Mouse (Mus musculus) heart, embryonic 13.5 days (tissue): ENCODE measurements at regions not wholly inside any gene's neighbourhood (a gene's known extent, or its start where the extent isn't known, plus 50 kb on each side); places are given as distances from the start of the nearest gene placed in this dataset.

Experiments
- ATAC-seq: fragments of 200-750 bp; cut with Nextera tagmentation; 2 replicates; pipeline ENCODE4 v1.8.0; 2017; ENCODE audit warnings: moderate TSS enrichment; ENCODE audit not compliant: insufficient number of reproducible peaks, low FRiP score, low TSS enrichment; ENCODE audit errors: extremely low read depth
- H3K27ac ChIP-seq: fragments of 300-500 bp; sonication (generic); replicated peaks from 2 replicates; pipeline ENCODE4 v1.5.1; 2015; ENCODE audit warnings: moderate library complexity, mild to moderate bottlenecking, inconsistent platforms
- H3K27me3 ChIP-seq: fragments of 300-500 bp; sonication (generic); replicated peaks from 2 replicates; pipeline ENCODE4 v1.6.1; 2015; ENCODE audit warnings: mild to moderate bottlenecking, inconsistent platforms
- H3K36me3 ChIP-seq: fragments of 300-500 bp; sonication (generic); 2 replicates; pipeline ENCODE4 v1.6.1; 2015; ENCODE audit warnings: mild to moderate bottlenecking, inconsistent platforms
- H3K4me1 ChIP-seq: fragments of 300-500 bp; sonication (generic); 2 replicates; pipeline ENCODE4 v1.6.1; 2015; ENCODE audit warnings: inconsistent platforms
- H3K4me2 ChIP-seq: fragments of 300-500 bp; sonication (generic); 2 replicates; pipeline ENCODE4 v1.6.1; 2015; ENCODE audit warnings: inconsistent platforms, mild to moderate bottlenecking, moderate library complexity
- H3K4me3 ChIP-seq: fragments of 300-500 bp; sonication (generic); 2 replicates; pipeline ENCODE4 v1.5.1; 2015; ENCODE audit warnings: moderate library complexity, mild to moderate bottlenecking, inconsistent platforms
- H3K9ac ChIP-seq: fragments of 300-500 bp; sonication (generic); 2 replicates; pipeline ENCODE4 v1.6.1; 2015; ENCODE audit warnings: inconsistent platforms, mild to moderate bottlenecking, moderate library complexity
- H3K9me3 ChIP-seq: fragments of 300-500 bp; sonication (generic); 2 replicates; pipeline ENCODE4 v1.6.1; 2016; ENCODE audit warnings: inconsistent platforms
- WGBS: fragments of 180-500 bp; shearing (Covaris S2); methylation state at CpG from one replicate; pipeline ENCODE4 v1.1.7; 2015; ENCODE audit warnings: mixed read lengths; 5-methylcytosine and 5-hydroxymethylcytosine counted together

DNA sequence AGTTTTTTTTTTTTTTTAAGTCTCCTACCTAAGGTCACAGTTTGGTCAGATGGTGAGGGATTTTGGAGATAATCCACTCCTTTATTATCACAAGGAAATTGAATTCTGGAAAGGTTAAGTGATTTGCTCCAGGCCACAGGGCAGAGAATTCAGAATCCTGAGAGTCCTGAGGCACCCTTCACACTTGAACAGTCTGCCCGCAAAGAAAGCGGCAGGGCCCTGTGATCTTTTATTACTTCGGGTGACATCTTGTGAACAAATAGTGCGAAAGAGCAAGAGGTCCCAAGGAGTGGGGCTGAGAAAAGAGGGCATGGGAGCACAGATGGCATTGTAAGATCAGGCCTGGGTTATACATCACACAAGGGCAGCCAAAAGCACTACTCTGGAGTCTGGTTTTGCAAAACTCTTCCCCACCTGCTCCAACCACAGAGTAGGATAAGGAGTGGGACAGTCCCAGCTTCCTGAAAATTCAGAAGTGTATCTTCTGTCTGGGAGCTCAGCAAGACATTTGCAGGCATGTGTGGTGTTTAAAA is 150.5 kb upstream of the Wdr11 start:
- no peaks in the 10 kb centered on the region for H3K4me1 ChIP-seq
- no peak overlapping the region for H3K27ac ChIP-seq
- H3K9me3 ChIP-seq = no peaks in the 10 kb centered on the region
- 74% methylated on average over 4 of the region's 4 CpGs for WGBS
- no peaks in the 10 kb centered on the region for H3K27me3 ChIP-seq
- no peak overlapping the region for H3K9ac ChIP-seq
- H3K4me3 ChIP-seq = no peak overlapping the region
- H3K36me3 ChIP-seq = no peaks in the 10 kb centered on the region
- ATAC-seq = no peak
- H3K4me2 ChIP-seq = no peak overlapping the region

DNA sequence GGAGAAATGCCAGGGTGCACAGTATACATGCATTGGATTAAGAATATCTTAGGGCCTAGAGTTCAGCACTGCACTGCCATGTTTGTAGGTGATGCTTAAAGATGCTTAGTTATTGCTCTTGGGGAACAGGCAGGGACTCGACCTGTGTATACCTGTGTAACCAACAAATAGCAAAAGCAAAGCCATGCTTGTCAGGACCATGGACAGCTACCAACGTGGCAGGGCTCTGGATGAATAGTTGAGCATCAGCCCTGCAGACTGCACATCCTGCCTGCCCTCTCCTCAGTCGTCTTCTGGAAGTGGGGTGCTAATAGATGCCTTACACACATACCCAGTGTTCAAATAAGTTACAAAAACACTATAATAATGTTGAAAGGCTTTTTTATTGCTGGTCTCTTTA is 122.2 kb upstream of the Wdr11 start:
- no peaks in the 10 kb centered on the region for H3K27me3 ChIP-seq
- H3K4me2 ChIP-seq = no peak overlapping the region
- no peak; the same call in 1 of the 2 replicates for ATAC-seq
- 10% methylated on average over 3 of the region's 3 CpGs for WGBS
- no peak overlapping the region for H3K4me3 ChIP-seq
- no peaks in the 10 kb centered on the region for H3K9me3 ChIP-seq
- H3K9ac ChIP-seq = no peak overlapping the region
- H3K4me1 ChIP-seq = no peaks in the 10 kb centered on the region
- H3K27ac ChIP-seq = no peak overlapping the region
- H3K36me3 ChIP-seq = no peaks in the 10 kb centered on the region

DNA sequence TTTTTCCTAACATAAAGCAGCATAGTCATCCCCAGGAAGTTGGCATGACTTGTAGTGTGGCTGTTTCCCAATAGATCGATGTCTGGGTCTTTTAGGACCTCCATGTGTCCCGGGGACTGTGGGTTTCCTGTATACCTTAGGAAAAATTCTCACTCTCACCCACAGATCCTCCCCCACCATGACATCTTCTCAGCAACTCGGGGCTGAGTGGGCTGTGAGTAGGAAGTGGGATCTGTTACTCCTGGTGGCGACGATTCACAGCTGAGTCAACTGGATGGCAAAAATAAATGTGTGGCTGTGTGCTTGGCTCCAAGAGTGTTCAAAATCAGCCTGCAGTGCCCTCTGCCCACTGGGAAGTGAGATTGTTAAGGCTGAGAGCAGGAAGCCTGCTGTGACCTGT is 107.9 kb upstream of the Wdr11 start:
- ATAC-seq = no peak
- no peaks in the 10 kb centered on the region for H3K36me3 ChIP-seq
- WGBS = 50% methylated on average over 5 of the region's 5 CpGs
- H3K9me3 ChIP-seq = no peaks in the 10 kb centered on the region
- H3K27me3 ChIP-seq = no peaks in the 10 kb centered on the region
- H3K27ac ChIP-seq = no peak overlapping the region
- H3K9ac ChIP-seq = no peak overlapping the region
- H3K4me1 ChIP-seq = no peaks in the 10 kb centered on the region
- H3K4me2 ChIP-seq = no peak overlapping the region
- H3K4me3 ChIP-seq = no peak overlapping the region

DNA sequence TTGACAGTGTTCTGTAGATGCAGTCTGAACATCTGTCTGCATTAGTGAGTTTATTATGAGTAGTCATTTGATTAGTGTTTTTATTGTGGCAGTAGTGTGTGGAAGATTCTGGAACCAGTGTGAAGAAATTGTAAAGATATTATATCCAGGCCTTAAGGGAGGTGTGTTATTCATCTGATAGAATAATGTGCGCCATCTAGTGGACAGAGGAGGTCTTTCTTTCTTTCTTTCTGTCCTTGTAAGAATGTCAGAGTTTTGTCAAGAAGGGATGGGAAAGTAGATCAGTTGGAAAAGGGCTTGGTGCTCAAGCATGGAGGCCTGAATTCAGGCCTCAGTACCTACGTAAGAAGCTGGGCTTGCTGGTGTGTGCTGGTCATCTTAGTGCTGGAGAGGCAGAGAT is 84.8 kb upstream of the Wdr11 start:
- no peak for ATAC-seq

DNA sequence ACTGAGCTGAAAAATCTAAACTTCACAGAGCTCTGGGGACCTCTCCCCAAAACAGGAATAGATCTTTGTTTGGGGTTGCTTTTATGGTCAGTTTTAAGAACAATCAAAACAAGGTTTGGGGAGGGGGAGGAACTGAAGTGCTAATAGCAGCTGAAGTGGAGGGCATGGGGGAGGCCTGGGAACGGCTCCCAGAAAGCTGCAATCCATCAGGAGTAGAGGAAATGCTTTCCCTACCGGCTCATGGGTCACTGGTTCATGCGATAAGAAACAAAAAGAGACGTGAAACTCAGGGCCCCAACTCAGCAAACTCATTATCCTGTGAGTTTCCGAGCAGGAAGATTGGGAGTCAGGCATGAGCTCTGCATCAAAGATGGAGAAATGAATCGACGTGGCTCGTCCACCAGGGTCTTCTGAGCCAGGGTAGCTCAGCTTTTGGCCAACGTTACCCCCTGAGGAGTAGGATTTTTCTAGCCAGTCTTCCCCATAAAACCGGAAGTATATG is 82.0 kb upstream of the Wdr11 start:
- H3K4me3 ChIP-seq = no peak overlapping the region
- no peak overlapping the region for H3K9ac ChIP-seq
- H3K27ac ChIP-seq = peak overlapping the region; percentile 66
- H3K9me3 ChIP-seq = no peaks in the 10 kb centered on the region
- no peak for ATAC-seq
- no peak overlapping the region for H3K4me2 ChIP-seq
- WGBS = 39% methylated on average over 10 of the region's 10 CpGs
- peaks cover 17% of the 10 kb centered on the region for H3K4me1 ChIP-seq
- H3K27me3 ChIP-seq = no peaks in the 10 kb centered on the region
- no peaks in the 10 kb centered on the region for H3K36me3 ChIP-seq

More for the DNA sequence above, 84.8 kb upstream of the Wdr11 start:
- no peaks in the 10 kb centered on the region for H3K27me3 ChIP-seq
- no peaks in the 10 kb centered on the region for H3K36me3 ChIP-seq
- WGBS = 20% methylated on average over 2 of the region's 2 CpGs
- no peak overlapping the region for H3K9ac ChIP-seq
- no peak overlapping the region for H3K4me3 ChIP-seq
- peaks cover 11% of the 10 kb centered on the region for H3K4me1 ChIP-seq
- no peak overlapping the region for H3K27ac ChIP-seq
- H3K9me3 ChIP-seq = no peaks in the 10 kb centered on the region
- H3K4me2 ChIP-seq = no peak overlapping the region

DNA sequence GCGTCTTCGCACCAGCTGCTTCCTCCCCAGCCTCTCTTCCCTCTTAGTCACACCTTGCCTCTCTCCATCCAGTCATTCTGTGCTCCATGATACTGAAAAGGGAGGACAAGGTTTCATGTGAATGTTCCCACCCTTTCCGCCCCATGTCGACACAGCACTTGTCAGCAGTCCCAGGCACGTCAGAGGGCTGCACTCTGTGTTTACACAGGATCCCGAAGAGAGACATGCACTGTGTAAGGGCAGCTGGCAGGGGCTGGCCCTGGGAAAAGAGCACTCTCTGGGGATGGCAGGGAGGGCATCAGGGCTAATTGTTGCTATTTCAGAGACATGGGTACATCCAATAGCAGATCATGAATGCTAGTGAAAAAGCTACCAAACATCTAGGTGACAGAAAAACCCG is 77.0 kb upstream of the Wdr11 start:
- Histone ChIP-seq H3K4me1 (peaks cover 21% of the 10 kb centered on the region), H3K27me3 (no peaks in the 10 kb centered on the region), H3K9me3 (0 out of 2 replicates have a peak, but pooled peaks cover 5% of the 10 kb centered on the region), H3K36me3 (no peaks in the 10 kb centered on the region), H3K9ac (no peak overlapping the region), H3K4me2 (no peak overlapping the region), H3K27ac (0 out of 2 replicates have a peak overlapping the region, but pooled peaks have one; percentile 2), H3K4me3 (no peak overlapping the region)
- 24% methylated on average over 7 of the region's 7 CpGs for WGBS
- no peak; the same call in 1 of the 2 replicates for ATAC-seq

DNA sequence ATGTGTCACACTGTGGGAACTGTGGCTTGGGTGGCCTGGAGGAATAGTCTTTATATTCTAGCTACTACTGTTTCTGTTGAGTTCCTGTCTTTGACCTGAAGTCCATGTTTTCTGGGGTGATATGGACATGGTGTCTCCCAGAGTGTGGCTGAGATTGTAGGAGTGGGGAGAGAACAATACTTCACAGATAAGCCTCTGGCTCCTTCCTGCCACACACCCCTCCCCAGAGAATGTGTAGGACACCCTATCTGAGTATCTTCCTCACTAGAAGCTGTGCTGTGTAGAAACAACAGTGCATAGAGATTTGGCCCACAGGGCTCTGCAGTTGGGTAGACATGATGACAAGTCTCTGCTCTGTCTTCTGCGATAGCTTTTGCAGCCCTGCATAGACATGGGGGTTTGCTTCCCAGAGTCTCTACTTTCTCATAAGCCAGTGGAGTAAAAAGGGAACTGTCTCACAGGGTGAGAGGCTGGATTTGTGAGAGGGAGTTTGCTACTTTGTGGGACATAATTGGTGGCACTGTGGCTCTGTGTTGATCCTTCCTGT is 67.2 kb upstream of the Wdr11 start:
- Histone ChIP-seq H3K4me3 (no peak overlapping the region), H3K27ac (no peak overlapping the region; the same call in 1 of the 2 replicates), H3K9me3 (0 out of 2 replicates have a peak, but pooled peaks cover 1% of the 10 kb centered on the region), H3K27me3 (no peaks in the 10 kb centered on the region), H3K36me3 (no peaks in the 10 kb centered on the region), H3K9ac (no peak overlapping the region), H3K4me1 (no peaks in the 10 kb centered on the region), H3K4me2 (no peak overlapping the region)
- WGBS = 56% methylated on average over 1 of the region's 1 CpGs
- ATAC-seq = no peak

DNA sequence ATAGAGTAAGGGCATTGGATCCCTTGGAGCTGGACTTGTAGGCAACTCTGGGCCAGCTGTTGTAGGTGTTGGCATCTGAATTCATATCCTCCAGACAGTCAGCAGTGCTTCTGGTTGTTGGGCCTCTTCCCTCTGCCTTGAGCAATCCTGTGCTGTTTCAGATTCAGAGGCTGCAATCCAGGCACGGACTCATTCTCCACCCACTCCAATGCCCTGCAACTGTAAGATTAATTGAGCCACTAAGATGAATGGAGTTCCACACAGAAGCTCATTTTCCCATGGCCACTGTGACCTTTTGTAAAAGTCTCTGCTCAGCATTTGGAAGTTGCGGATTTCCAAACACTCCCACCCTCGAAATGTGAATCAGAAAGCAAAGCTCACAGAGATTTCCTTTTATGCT is 65.7 kb upstream of the Wdr11 start:
- H3K27me3 ChIP-seq = no peaks in the 10 kb centered on the region
- WGBS = 58% methylated on average over 3 of the region's 3 CpGs
- ATAC-seq = no peak

DNA sequence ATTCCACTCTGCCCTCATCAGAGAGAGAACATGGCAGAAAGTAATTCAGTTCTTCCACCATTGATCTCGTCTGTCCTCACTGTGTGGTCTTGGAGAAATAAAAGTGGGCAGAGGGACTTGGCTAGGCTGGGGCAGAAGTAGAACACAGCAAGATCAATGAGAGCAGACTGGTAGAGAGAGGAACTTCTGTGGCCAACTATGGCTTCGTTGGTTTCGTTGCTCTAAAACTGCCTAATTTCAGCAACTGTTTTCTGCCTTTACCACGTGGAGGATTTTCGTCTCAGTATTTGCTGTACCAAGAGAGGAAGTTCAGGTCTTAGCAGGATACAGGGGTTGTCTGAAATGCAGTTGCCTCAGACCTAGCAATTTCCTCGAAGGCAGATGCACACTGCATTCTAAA is 63.4 kb upstream of the Wdr11 start:
- Histone ChIP-seq H3K9ac (no peak overlapping the region), H3K27ac (no peak overlapping the region), H3K4me1 (no peaks in the 10 kb centered on the region), H3K9me3 (no peaks in the 10 kb centered on the region), H3K4me2 (no peak overlapping the region), H3K27me3 (no peaks in the 10 kb centered on the region), H3K4me3 (no peak overlapping the region), H3K36me3 (no peaks in the 10 kb centered on the region)
- WGBS = 61% methylated on average over 6 of the region's 6 CpGs
- no peak for ATAC-seq

More for the DNA sequence above, 65.7 kb upstream of the Wdr11 start:
- Histone ChIP-seq H3K4me2 (no peak overlapping the region), H3K4me1 (no peaks in the 10 kb centered on the region), H3K27ac (no peak overlapping the region), H3K36me3 (no peaks in the 10 kb centered on the region), H3K9ac (no peak overlapping the region), H3K9me3 (no peaks in the 10 kb centered on the region), H3K4me3 (no peak overlapping the region)

DNA sequence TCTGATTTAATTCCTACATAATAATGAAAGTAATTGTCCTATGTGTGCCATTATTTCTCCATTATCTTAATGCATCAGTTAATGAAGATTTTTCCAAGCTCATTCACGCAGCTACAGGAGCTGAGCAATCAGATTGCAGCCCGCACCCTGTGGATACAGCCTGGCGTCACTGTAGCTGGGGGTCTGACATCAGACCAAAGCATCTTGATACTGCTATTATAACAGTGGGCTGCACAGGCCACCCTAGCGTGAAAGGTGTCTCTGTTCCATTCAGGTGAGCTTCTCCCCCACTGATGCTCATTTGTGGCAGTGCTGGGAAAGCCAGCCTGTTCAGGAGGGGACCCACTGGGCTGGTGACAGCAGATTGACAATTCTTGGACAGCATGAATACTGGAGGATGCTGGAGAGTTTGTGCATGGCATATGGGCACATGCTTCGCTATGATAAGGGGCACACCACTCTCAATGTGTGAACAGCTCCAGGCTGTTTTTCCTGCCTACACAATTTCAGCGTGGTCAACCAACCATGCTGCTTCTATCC is 58.2 kb upstream of the Wdr11 start:
- Histone ChIP-seq H3K27me3 (no peaks in the 10 kb centered on the region), H3K4me2 (no peak overlapping the region), H3K36me3 (no peaks in the 10 kb centered on the region), H3K9me3 (no peaks in the 10 kb centered on the region), H3K27ac (no peak overlapping the region), H3K4me1 (no peaks in the 10 kb centered on the region), H3K4me3 (no peak overlapping the region), H3K9ac (no peak overlapping the region)
- no peak for ATAC-seq
- 69% methylated on average over 6 of the region's 6 CpGs for WGBS
